Mouse (Mus musculus): ENCODE data around the gene Wdr26. TPM values are rescaled to one million over a fixed set of nuclear protein-coding genes. Genes with fewer than 3 reads are reported as not detected.

The Wdr26 gene
- polyA plus RNA-seq (2012; fragmentation: generic; extraction: Trizol) = 38.4 TPM
- long read RNA-seq, experiment 1, partial matches to known transcripts = 4 of 18 reads
- long read RNA-seq, experiment 1, other reads (novel, unspliced or antisense) = 14 of 18 reads
- long read RNA-seq, experiment 2, full-length matches to known transcripts = 5 of 25 reads
- long read RNA-seq, experiment 2, partial matches to known transcripts = 4 of 25 reads
- long read RNA-seq, experiment 2, other reads (novel, unspliced or antisense) = 16 of 25 reads

DNA sequence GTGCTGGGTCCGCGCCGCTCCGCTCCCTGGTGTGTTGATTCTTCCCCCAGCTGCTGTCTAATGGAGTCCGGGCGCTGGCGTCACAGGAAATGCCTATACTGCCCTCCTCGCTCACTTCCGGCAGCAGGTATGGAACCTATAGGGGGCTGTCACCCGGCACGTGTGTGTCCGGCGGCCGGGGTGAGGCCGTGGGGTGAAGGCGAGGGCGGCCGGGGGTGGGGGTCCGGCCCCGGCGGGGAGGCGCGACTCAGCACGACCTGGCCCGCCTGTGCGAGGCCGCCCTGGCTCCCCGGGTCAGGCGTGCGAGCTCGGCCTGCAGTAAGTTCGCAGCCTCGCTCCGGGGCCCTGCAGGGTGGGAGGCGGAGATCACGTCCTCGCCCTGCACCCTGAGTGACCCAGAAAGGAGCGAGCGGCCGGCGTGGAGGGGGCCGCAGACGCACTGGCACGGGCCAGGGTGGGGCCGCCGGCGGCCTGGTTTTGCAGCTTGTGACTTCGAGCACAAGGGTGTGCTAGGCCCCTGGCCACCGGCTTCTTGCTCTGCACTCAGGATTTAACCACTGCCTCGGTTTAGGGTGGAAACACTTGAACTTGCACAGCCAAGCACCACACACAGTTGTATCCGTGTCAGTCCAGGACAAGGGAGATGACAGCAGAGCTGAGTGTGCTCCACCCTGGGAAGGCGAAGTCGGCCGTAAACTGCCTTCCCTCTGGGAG is at the start of gene Wdr26:
Gene Wdr26 (minus strand): TSS at position 82 of the 714 bp plus-strand sequence.
- H3K79me2 ChIP-seq (ENCODE audit: control insufficient read depth, insufficient read depth) = peaks cover 79% of the 10 kb centered on the region
- H3K79me3 ChIP-seq (ENCODE audit: low read depth) = peaks cover 38% of the 10 kb centered on the region
- TF ChIP-seq CEBPB (IDR thresholded peaks at IDR 0.05; ENCODE audit: low read depth) = no peak
- no peak for TF ChIP-seq MAX (IDR thresholded peaks at IDR 0.05)
- TF ChIP-seq CTCF (IDR thresholded peaks at IDR 0.05; ENCODE audit: control insufficient read depth, insufficient read depth, insufficient read length) = no peak
- TF ChIP-seq MYOD1 (IDR thresholded peaks at IDR 0.05; ENCODE audit: control insufficient read depth, insufficient read length, low read depth) = no peak
- TF ChIP-seq USF1 (IDR thresholded peaks at IDR 0.05; ENCODE audit: low read depth) = no peak
- TF ChIP-seq FOSL1 (IDR thresholded peaks at IDR 0.05; ENCODE audit: insufficient read depth, low read length, poor library complexity, severe bottlenecking) = no peak
- peak within 1 kb of the TSS; percentile 94 for H3ac ChIP-seq (ENCODE audit: control insufficient read depth, insufficient read length, low read depth)
- H3K27me3 ChIP-seq (ENCODE audit: control insufficient read depth, insufficient read depth, insufficient read length) = no peaks in the 10 kb centered on the region
- H3K4me3 ChIP-seq (ENCODE audit: insufficient read depth, poor library complexity, severe bottlenecking) = peak within 1 kb of the TSS; percentile 68
- peaks cover 32% of the 10 kb centered on the region for H3K36me3 ChIP-seq (ENCODE audit: control insufficient read depth, insufficient read depth)

DNA sequence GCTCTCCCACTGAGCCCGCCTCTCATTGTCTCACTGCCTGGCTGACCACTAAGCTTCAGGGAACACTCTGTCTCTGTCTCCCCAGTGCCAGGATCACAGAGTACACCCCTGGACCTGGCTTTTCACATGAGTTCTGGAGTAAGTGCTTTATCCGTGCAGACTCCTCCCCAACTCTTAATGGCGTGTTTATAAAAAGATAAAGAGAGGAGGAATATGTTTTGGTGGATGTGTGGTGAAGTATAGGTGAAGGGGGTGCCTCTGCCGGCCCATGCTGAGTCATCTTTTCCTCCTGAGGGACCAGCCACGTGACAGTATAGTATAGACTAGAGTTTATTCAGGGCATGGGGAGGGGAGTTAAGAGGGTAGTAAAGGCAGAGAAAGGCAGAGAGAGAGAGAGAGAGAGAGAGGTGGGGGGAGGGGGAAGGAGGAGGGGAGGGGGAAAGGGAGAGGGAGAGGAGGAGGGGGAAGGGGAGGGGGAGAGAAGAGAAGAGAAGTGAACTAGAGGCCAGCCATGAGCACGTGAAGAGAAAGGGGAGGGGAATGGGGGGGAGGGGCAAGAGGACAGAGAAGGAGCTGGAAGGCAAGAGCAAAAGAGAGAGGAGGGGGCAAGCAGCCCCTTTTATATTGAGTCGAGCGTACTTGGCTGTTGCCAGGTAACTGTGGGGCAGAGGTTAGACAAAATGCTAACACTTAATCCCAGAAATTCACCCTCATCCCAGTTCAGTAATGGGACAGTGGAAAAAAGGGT is 49.3 kb upstream of the Wdr26 start:
- no peaks in the 10 kb centered on the region for H3K79me2 ChIP-seq (ENCODE audit: control insufficient read depth, insufficient read depth)

DNA sequence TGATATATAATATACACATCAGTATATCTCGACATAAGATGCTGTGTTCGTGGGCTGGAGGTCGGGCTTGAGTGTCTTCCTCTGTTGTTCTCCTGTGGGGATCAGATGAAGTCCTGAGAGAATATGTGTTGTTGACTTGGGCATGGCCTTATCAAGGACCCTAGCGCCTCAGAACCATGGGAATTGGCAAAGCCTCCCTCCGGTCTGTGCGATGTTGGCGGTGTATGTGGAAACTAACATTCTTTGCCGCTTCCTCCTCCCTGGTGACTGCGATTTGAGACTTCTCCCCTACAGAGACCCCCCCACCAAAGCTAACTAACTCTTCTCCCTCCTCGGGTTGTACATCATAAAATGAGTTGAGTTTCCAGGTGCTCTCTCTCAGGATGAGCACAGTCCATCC is 48.6 kb upstream of the Wdr26 start:
- no peak overlapping the region for H3ac ChIP-seq (ENCODE audit: control insufficient read depth, insufficient read length, low read depth)
- H3K36me3 ChIP-seq (ENCODE audit: control insufficient read depth, insufficient read depth) = no peaks in the 10 kb centered on the region
- H3K79me3 ChIP-seq (ENCODE audit: low read depth) = no peaks in the 10 kb centered on the region
- no peaks in the 10 kb centered on the region for H3K27me3 ChIP-seq (ENCODE audit: control insufficient read depth, insufficient read depth, insufficient read length)
- no peaks in the 10 kb centered on the region for H3K79me2 ChIP-seq (ENCODE audit: control insufficient read depth, insufficient read depth)
- no peak overlapping the region for H3K4me3 ChIP-seq (ENCODE audit: insufficient read depth, poor library complexity, severe bottlenecking)
- TF ChIP-seq MYOG (IDR thresholded peaks at IDR 0.05; ENCODE audit: control insufficient read depth, extremely low read depth, insufficient read length) (no peak), USF1 (IDR thresholded peaks at IDR 0.05; ENCODE audit: low read depth) (no peak), FOSL1 (IDR thresholded peaks at IDR 0.05; ENCODE audit: insufficient read depth, low read length, poor library complexity, severe bottlenecking) (no peak), CEBPB (IDR thresholded peaks at IDR 0.05; ENCODE audit: low read depth) (no peak), CTCF (IDR thresholded peaks at IDR 0.05; ENCODE audit: control insufficient read depth, insufficient read depth, insufficient read length) (no peak)

More for the DNA sequence above, 49.3 kb upstream of the Wdr26 start:
- TF ChIP-seq MYOG (IDR thresholded peaks at IDR 0.05; ENCODE audit: control insufficient read depth, extremely low read depth, insufficient read length) (no peak), MYOD1 (IDR thresholded peaks at IDR 0.05; ENCODE audit: control insufficient read depth, insufficient read length, low read depth) (no peak), MAX (IDR thresholded peaks at IDR 0.05) (no peak), FOSL1 (IDR thresholded peaks at IDR 0.05; ENCODE audit: insufficient read depth, low read length, poor library complexity, severe bottlenecking) (no peak), CTCF (IDR thresholded peaks at IDR 0.05; ENCODE audit: control insufficient read depth, insufficient read depth, insufficient read length) (no peak), CEBPB (IDR thresholded peaks at IDR 0.05; ENCODE audit: low read depth) (no peak), USF1 (IDR thresholded peaks at IDR 0.05; ENCODE audit: low read depth) (no peak)
- no peaks in the 10 kb centered on the region for H3K27me3 ChIP-seq (ENCODE audit: control insufficient read depth, insufficient read depth, insufficient read length)
- H3K79me3 ChIP-seq (ENCODE audit: low read depth) = no peaks in the 10 kb centered on the region
- no peaks in the 10 kb centered on the region for H3K36me3 ChIP-seq (ENCODE audit: control insufficient read depth, insufficient read depth)
- no peak overlapping the region for H3K4me3 ChIP-seq (ENCODE audit: insufficient read depth, poor library complexity, severe bottlenecking)
- H3ac ChIP-seq (ENCODE audit: control insufficient read depth, insufficient read length, low read depth) = no peak overlapping the region

DNA sequence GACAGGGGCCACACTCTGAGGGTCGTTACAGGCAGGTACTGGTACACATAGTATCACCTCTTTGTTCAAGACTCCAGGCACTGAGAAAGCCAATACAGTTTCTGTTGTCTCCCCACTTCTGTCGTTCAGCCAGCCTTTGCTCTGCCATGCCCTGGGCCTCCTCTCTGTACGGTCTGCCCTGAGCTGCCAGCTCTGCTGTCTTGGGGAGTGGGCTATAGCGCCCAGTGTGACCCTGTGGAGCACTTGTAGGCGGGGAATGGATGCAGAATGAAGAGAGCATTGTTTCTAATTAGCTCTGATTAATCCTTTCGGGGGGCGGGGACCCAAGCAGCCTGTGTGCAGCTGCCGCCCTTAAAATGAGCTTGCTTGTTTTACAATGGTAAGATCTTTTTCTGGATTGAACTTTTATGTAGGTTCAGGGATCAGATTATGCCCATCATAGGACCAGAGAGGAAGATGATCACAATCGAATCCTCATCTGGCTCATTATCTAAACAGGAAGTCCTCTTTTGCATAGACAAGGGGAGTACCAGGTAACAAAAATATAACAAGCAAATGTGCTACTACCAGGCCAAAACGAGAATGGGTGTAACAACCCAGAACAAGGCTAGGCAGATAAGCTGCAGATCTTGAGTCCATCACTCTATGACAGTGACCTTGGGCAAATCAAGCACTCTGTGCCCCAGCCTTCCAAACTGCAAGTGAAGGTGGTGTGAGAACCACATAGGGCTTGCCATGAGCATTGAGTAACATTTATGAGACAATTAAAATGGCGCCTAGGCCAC is 48.0 kb upstream of the Wdr26 start:
- no peak overlapping the region for H3K4me3 ChIP-seq (ENCODE audit: insufficient read depth, poor library complexity, severe bottlenecking)
- no peaks in the 10 kb centered on the region for H3K36me3 ChIP-seq (ENCODE audit: control insufficient read depth, insufficient read depth)
- no peaks in the 10 kb centered on the region for H3K79me3 ChIP-seq (ENCODE audit: low read depth)
- H3ac ChIP-seq (ENCODE audit: control insufficient read depth, insufficient read length, low read depth) = no peak overlapping the region
- H3K79me2 ChIP-seq (ENCODE audit: control insufficient read depth, insufficient read depth) = no peaks in the 10 kb centered on the region
- TF ChIP-seq FOSL1 (IDR thresholded peaks at IDR 0.05; ENCODE audit: insufficient read depth, low read length, poor library complexity, severe bottlenecking) (no peak), USF1 (IDR thresholded peaks at IDR 0.05; ENCODE audit: low read depth) (no peak), CTCF (IDR thresholded peaks at IDR 0.05; ENCODE audit: control insufficient read depth, insufficient read depth, insufficient read length) (no peak), MYOG (IDR thresholded peaks at IDR 0.05; ENCODE audit: control insufficient read depth, extremely low read depth, insufficient read length) (no peak), MAX (IDR thresholded peaks at IDR 0.05) (no peak), CEBPB (IDR thresholded peaks at IDR 0.05; ENCODE audit: low read depth) (no peak), MYOD1 (IDR thresholded peaks at IDR 0.05; ENCODE audit: control insufficient read depth, insufficient read length, low read depth) (no peak)
- H3K27me3 ChIP-seq (ENCODE audit: control insufficient read depth, insufficient read depth, insufficient read length) = no peaks in the 10 kb centered on the region

DNA sequence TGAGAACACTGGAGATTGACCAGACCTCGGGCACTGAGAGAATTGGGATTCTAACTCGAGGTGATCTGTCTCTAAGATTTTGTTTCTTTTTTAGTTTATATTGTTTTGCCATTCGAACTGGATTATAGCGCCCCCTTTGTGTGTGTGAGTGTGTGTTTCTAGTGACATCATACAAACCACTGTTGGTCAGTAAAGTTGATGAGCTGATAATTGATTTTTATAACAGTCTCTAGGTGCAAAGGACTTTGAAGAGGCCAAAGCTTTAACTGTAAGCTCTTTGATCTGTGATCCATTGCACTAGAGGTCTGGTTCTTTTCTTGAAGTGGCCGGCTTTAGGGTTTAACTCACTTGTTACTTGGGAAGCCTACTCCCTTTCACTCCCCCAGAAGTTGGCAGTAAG is 47.3 kb upstream of the Wdr26 start:
- H3K27me3 ChIP-seq (ENCODE audit: control insufficient read depth, insufficient read depth, insufficient read length) = no peaks in the 10 kb centered on the region
- no peaks in the 10 kb centered on the region for H3K79me3 ChIP-seq (ENCODE audit: low read depth)
- TF ChIP-seq USF1 (IDR thresholded peaks at IDR 0.05; ENCODE audit: low read depth) (no peak), MYOD1 (IDR thresholded peaks at IDR 0.05; ENCODE audit: control insufficient read depth, insufficient read length, low read depth) (no peak), CEBPB (IDR thresholded peaks at IDR 0.05; ENCODE audit: low read depth) (no peak), FOSL1 (IDR thresholded peaks at IDR 0.05; ENCODE audit: insufficient read depth, low read length, poor library complexity, severe bottlenecking) (no peak), MYOG (IDR thresholded peaks at IDR 0.05; ENCODE audit: control insufficient read depth, extremely low read depth, insufficient read length) (no peak), CTCF (IDR thresholded peaks at IDR 0.05; ENCODE audit: control insufficient read depth, insufficient read depth, insufficient read length) (no peak), MAX (IDR thresholded peaks at IDR 0.05) (no peak)
- no peaks in the 10 kb centered on the region for H3K36me3 ChIP-seq (ENCODE audit: control insufficient read depth, insufficient read depth)
- H3ac ChIP-seq (ENCODE audit: control insufficient read depth, insufficient read length, low read depth) = no peak overlapping the region
- H3K79me2 ChIP-seq (ENCODE audit: control insufficient read depth, insufficient read depth) = no peaks in the 10 kb centered on the region
- H3K4me3 ChIP-seq (ENCODE audit: insufficient read depth, poor library complexity, severe bottlenecking) = no peak overlapping the region

Data from C2C12 (cell line).